Mouse (Mus musculus) embryonic facial prominence, embryonic 14.5 days (tissue): Measurements from ENCODE around the gene Otub2. TPM values are rescaled to one million over a fixed set of nuclear protein-coding genes. Genes with fewer than 3 reads are reported as not detected.

Experiments used
- ATAC-seq: fragments of 200-750 bp; cut with Nextera tagmentation; 2 replicates; pipeline ENCODE4 v1.8.0; 2017; ENCODE audit warnings: low read depth, moderate number of reproducible peaks, moderate TSS enrichment
- DNase-seq: peaks from one replicate; pipeline ENCODE4 v3.0.0-alpha.2; 2015; ENCODE audit warnings: low spot score
- H3K27ac ChIP-seq: fragments of 300-500 bp; sonication (generic); replicated peaks from 2 replicates; pipeline ENCODE4 v1.5.1; 2014; ENCODE audit warnings: low read depth, mild to moderate bottlenecking, low read length, moderate library complexity
- H3K27me3 ChIP-seq: fragments of 300-500 bp; sonication (generic); replicated peaks from 2 replicates; pipeline ENCODE4 v1.6.1; 2014; ENCODE audit warnings: low read length; ENCODE audit not compliant: control insufficient read depth, insufficient read depth
- H3K36me3 ChIP-seq: fragments of 300-500 bp; sonication (generic); 2 replicates; pipeline ENCODE4 v1.6.1; 2014; ENCODE audit warnings: low read length, mixed read lengths; ENCODE audit not compliant: control insufficient read depth, insufficient read depth
- H3K4me1 ChIP-seq: fragments of 300-500 bp; sonication (generic); 2 replicates; pipeline ENCODE4 v1.6.1; 2014; ENCODE audit warnings: antibody characterized with exemption, low read length; ENCODE audit not compliant: control insufficient read depth, insufficient read depth
- H3K4me2 ChIP-seq: fragments of 300-500 bp; sonication (generic); 2 replicates; pipeline ENCODE4 v1.6.1; 2014; ENCODE audit warnings: low read depth, mild to moderate bottlenecking, low read length, moderate library complexity, mixed read lengths
- H3K4me3 ChIP-seq: fragments of 300-500 bp; sonication (generic); 2 replicates; pipeline ENCODE4 v1.5.1; 2014; ENCODE audit warnings: low read depth, mild to moderate bottlenecking, low read length
- H3K9ac ChIP-seq: fragments of 300-500 bp; sonication (generic); 2 replicates; pipeline ENCODE4 v1.6.1; 2014; ENCODE audit warnings: low read depth, mild to moderate bottlenecking, low read length, moderate library complexity, mixed read lengths
- H3K9me3 ChIP-seq: fragments of 300-500 bp; sonication (generic); 2 replicates; pipeline ENCODE4 v1.6.1; 2016; ENCODE audit warnings: low read length; ENCODE audit not compliant: control insufficient read depth
- WGBS: fragments of 180-500 bp; shearing (Covaris S2); extraction: QIAGEN DNeasy Blood & Tissue Kit; methylation state at CpG from one replicate; pipeline ENCODE4 v1.1.7; 2014; 5-methylcytosine and 5-hydroxymethylcytosine counted together
- polyA plus RNA-seq: library from polyadenylated mRNA; unstranded; fragments of >200 nt; fragmentation: Nextera tagmentation; extraction: Ambion mirVana; gene quantifications from 2 replicates; pipeline ENCODE4 v1.2.1, GENCODE M21; 2014

Otub2 gene
- polyA plus RNA-seq, 1 experiment from 2014 or later, result 11.9 TPM

GRCm38 (mm10) chr12:103425016-103425728 is 36.7 kb downstream of the Otub2 start:
- H3K4me2 ChIP-seq, result peak overlapping the region; percentile 80
- peaks cover 16% of the 10 kb centered on the region for H3K36me3 ChIP-seq
- 10% methylated on average over 29 of the region's 33 CpGs for WGBS
- 0 out of 2 replicates have a peak overlapping the region, but pooled peaks have one; percentile 6 for H3K27ac ChIP-seq
- H3K4me1 ChIP-seq, result peaks cover 26% of the 10 kb centered on the region
- H3K9me3 ChIP-seq, result no peaks in the 10 kb centered on the region
- peak overlapping the region; percentile 86 for H3K9ac ChIP-seq
- DNase-seq (no peak), ATAC-seq (no peak; the same call in 1 of the 2 replicates)
- no peaks in the 10 kb centered on the region for H3K27me3 ChIP-seq
- H3K4me3 ChIP-seq, result peak overlapping the region; percentile 79

- Histone ChIP-seq H3K27ac (peak within 1 kb of the TSS; percentile 15; the same call in 1 of the 2 replicates), H3K4me3 (peak within 1 kb of the TSS; percentile 79), H3K4me1 (peaks cover 24% of the 10 kb centered on the region), H3K36me3 (peaks cover 16% of the 10 kb centered on the region), H3K4me2 (peak within 1 kb of the TSS; percentile 80), H3K27me3 (no peaks in the 10 kb centered on the region), H3K9me3 (no peaks in the 10 kb centered on the region), H3K9ac (peak within 1 kb of the TSS; percentile 86)
- peak; percentile 99 for DNase-seq
- WGBS, result 3% methylated on average over 15 of the region's 33 CpGs
- ATAC-seq, result peak; percentile 100
Observed at GRCm38 (mm10) chr12:103425729-103426470, 37.4 kb downstream of the Otub2 start, which contains the start of gene Ddx24. Gene Ddx24, minus strand, starts transcription at chr12:103425830.

GRCm38 (mm10) chr12:103426710-103427109 is 38.2 kb downstream of the Otub2 start:
- H3K27me3 ChIP-seq, result no peaks in the 10 kb centered on the region
- peaks cover 16% of the 10 kb centered on the region for H3K36me3 ChIP-seq
- peaks cover 16% of the 10 kb centered on the region for H3K4me1 ChIP-seq
- WGBS, result 88% methylated on average over 7 of the region's 7 CpGs
- H3K4me2 ChIP-seq, result no peak overlapping the region
- no peak overlapping the region for H3K9ac ChIP-seq
- H3K27ac ChIP-seq, result no peak overlapping the region
- no peaks in the 10 kb centered on the region for H3K9me3 ChIP-seq
- DNase-seq (no peak), ATAC-seq (no peak)
- no peak overlapping the region for H3K4me3 ChIP-seq

- Histone ChIP-seq H3K27me3 (no peaks in the 10 kb centered on the region), H3K36me3 (no peaks in the 10 kb centered on the region), H3K9me3 (no peaks in the 10 kb centered on the region), H3K9ac (no peak overlapping the region), H3K4me3 (no peak overlapping the region), H3K27ac (peak overlapping the region; percentile 16; the same call in 1 of the 2 replicates), H3K4me2 (no peak overlapping the region), H3K4me1 (no peaks in the 10 kb centered on the region)
- DNase-seq, result no peak
- ATAC-seq, result no peak
- 76% methylated on average over 2 of the region's 2 CpGs for WGBS
Observed at GRCm38 (mm10) chr12:103433430-103433829, 44.9 kb downstream of the Otub2 start.

- ATAC-seq (peak; percentile 96), DNase-seq (peak; percentile 90)
- H3K27me3 ChIP-seq, result no peaks in the 10 kb centered on the region
- H3K4me3 ChIP-seq, result peak within 1 kb of the TSS; percentile 30
- H3K4me1 ChIP-seq, result no peaks in the 10 kb centered on the region
- no peaks in the 10 kb centered on the region for H3K9me3 ChIP-seq
- WGBS, result 48% methylated on average over 8 of the region's 8 CpGs
- peak within 1 kb of the TSS; percentile 16; the same call in 1 of the 2 replicates for H3K27ac ChIP-seq
- H3K36me3 ChIP-seq, result no peaks in the 10 kb centered on the region
- peak within 1 kb of the TSS; percentile 49 for H3K4me2 ChIP-seq
- H3K9ac ChIP-seq, result peak within 1 kb of the TSS; percentile 39; the same call in 1 of the 2 replicates
Observed at GRCm38 (mm10) chr12:103433986-103434731, 45.7 kb downstream of the Otub2 start, which contains the start of gene Ifi27. Gene Ifi27, plus strand, starts transcription at chr12:103434211.

- Histone ChIP-seq H3K4me3 (peak overlapping the region; percentile 30), H3K4me2 (peak overlapping the region; percentile 49), H3K36me3 (no peaks in the 10 kb centered on the region), H3K27ac (0 out of 2 replicates have a peak overlapping the region, but pooled peaks have one; percentile 4), H3K9ac (no peak overlapping the region), H3K4me1 (no peaks in the 10 kb centered on the region), H3K9me3 (no peaks in the 10 kb centered on the region), H3K27me3 (no peaks in the 10 kb centered on the region)
- DNase-seq, result no peak
- no peak for ATAC-seq
Observed at GRCm38 (mm10) chr12:103434861-103435260, 46.4 kb downstream of the Otub2 start.

- no peak overlapping the region for H3K4me3 ChIP-seq
- WGBS, result 71% methylated on average over 1 of the region's 1 CpGs
- DNase-seq (no peak), ATAC-seq (no peak)
- no peak overlapping the region for H3K9ac ChIP-seq
- H3K36me3 ChIP-seq, result no peaks in the 10 kb centered on the region
- H3K4me1 ChIP-seq, result no peaks in the 10 kb centered on the region
- no peaks in the 10 kb centered on the region for H3K27me3 ChIP-seq
- no peaks in the 10 kb centered on the region for H3K9me3 ChIP-seq
- H3K4me2 ChIP-seq, result no peak overlapping the region
- H3K27ac ChIP-seq, result no peak overlapping the region
Observed at GRCm38 (mm10) chr12:103437601-103438000, 49.1 kb downstream of the Otub2 start.

- Histone ChIP-seq H3K4me2 (no peak within 1 kb of the TSS), H3K27me3 (no peaks in the 10 kb centered on the region), H3K27ac (no peak within 1 kb of the TSS), H3K36me3 (no peaks in the 10 kb centered on the region), H3K4me3 (no peak within 1 kb of the TSS), H3K9ac (no peak within 1 kb of the TSS), H3K4me1 (no peaks in the 10 kb centered on the region), H3K9me3 (no peaks in the 10 kb centered on the region)
- peak; percentile 7 for DNase-seq
- WGBS, result 45% methylated on average over 3 of the region's 3 CpGs
- no peak for ATAC-seq
Observed at GRCm38 (mm10) chr12:103443524-103443923, 55.0 kb downstream of the Otub2 start, which contains the start of gene Ifi27l2a. Gene Ifi27l2a, minus strand, starts transcription at chr12:103443680.
